Mouse (Mus musculus) erythroblast, embryonic 14.5 days (primary cell): ENCODE data around the gene Sgk1.

Experiments used
- GATA1 ChIP-seq: IDR thresholded peaks from 2 replicates; pipeline ENCODE4 v1.6.1; 2012; ENCODE audit warnings: low read length, inconsistent platforms, mixed read lengths
- TAL1 ChIP-seq: IDR thresholded peaks from 3 replicates; pipeline ENCODE4 v1.6.1; 2012; ENCODE audit warnings: low read length, inconsistent platforms, mixed read lengths

- TF ChIP-seq GATA1: no peak
- TF ChIP-seq TAL1: no peak
Observed at GRCm38 (mm10) chr10:21889141-21889765, 7.3 kb downstream of the Sgk1 start.
